Mouse (Mus musculus) adrenal gland, adult 8-10 months (tissue): ENCODE data around the gene Mdfic. TPM values are rescaled to one million over a fixed set of nuclear protein-coding genes. Genes with fewer than 3 reads are reported as not detected.
"Not testable (repeated sequence)": the region's sequence is repeated elsewhere in the genome, so short reads cannot be mapped to it uniquely, and the experiment has no call there.

ENCODE experiments used
- DNase-seq: peaks from one replicate; pipeline ENCODE4 v3.0.0; 2022
- total RNA-seq, 4 experiments: library from RNA; stranded (reverse); gene quantifications; 2 replicates each; pipeline ENCODE4 v1.2.4; 2022

Gene Mdfic
- total RNA-seq = 10 to 100 TPM; 40.3 to 67.0 (median 50.5) TPM

GRCm38 (mm10) chr6:15720461-15720817, at the start of gene Mdfic:
Mdfic (plus strand) TSS chr6:15720661.
- peak; percentile 84 for DNase-seq

DNA sequence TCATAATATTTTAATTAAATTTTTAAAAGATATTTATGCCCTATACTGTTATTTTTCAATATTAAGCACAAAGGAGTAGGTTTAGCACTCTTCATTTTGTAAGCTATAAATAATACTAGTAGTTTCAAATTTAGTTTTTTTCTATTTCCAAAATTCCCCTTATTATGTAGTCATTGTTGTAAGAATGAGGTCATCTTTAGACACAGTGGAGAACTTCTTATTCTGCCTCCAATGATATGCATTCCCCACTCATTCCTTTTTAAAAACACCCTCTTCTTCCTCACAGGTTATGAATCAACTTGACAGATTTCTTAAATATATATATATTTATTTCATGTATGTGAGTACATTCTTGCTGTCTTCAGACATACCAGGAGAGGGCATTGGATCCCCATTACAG, 49.1 kb upstream of the Mdfic start:
- no peak for DNase-seq

DNA sequence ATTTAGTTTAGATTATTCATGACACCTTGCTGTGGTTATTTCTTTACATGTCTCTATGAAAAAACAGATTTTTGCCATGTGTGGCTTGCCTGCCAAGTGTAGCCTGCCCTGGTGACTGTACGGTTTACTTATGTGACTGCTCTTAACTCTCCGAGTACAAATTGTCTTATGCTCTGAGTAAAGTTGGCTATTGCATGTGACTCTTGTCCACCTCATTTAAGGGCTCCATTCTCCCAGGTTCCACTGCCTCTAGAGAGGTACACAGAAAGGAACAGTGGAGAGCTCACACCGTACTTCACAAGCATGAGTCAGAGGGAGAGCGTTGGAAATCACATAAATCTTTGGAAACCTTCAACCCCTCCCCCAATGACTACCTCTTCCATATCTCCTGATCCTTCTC, 10.4 kb upstream of the Mdfic start:
- DNase-seq = no peak

- DNase-seq = no peak
These were observed 9.8 kb upstream of the Mdfic start for GRCm38 (mm10) chr6:15710706-15711105.

GRCm38 (mm10) chr6:15712860-15713385, 7.5 kb upstream of the Mdfic start:
- DNase-seq = no peak

- not testable (repeated sequence) for DNase-seq
These were observed 6.4 kb upstream of the Mdfic start for GRCm38 (mm10) chr6:15714036-15714435.

DNA sequence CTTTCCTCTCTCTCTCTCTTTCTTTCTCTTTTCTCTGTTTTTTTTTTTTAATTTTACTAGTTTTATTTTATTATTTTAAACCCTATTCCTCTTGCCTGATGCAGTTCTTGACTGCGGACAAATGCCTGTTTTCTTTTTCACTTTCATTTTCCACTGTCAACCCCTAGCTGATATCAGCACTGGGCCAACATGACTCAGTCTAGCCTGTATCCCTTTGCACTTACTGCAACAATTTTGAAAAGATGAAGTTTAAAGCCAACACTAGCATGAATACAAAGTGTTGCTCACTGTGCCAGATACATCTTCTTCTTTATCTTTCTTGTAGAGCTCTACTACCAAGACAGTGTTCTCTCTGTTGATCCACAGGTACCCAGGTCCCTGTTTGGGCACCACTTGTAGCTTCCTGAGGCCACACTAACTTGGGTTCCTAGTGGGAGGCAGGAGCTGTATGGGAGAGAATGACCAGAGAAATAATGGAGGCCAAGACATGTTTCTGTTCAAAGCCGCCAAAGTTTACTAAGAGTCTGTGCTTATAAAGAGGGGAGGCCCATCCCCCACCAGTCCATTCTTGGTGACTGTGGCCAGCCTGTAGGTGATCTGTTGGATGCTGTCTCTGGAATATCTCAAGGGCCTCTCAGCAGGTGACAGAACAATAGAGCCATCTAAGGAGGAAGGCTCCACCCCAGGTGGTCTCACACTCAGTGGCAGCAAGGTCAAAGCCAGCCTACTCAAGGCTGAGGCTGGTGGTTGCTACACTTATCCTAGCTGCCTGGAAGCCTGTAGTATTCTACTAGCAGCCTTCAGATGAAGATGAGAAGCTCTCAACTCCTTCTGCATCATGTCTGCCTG, 5.2 kb upstream of the Mdfic start:
- DNase-seq = no peak

GRCm38 (mm10) chr6:15719919-15720318, 542 bp upstream of the Mdfic start:
- no peak for DNase-seq

DNA sequence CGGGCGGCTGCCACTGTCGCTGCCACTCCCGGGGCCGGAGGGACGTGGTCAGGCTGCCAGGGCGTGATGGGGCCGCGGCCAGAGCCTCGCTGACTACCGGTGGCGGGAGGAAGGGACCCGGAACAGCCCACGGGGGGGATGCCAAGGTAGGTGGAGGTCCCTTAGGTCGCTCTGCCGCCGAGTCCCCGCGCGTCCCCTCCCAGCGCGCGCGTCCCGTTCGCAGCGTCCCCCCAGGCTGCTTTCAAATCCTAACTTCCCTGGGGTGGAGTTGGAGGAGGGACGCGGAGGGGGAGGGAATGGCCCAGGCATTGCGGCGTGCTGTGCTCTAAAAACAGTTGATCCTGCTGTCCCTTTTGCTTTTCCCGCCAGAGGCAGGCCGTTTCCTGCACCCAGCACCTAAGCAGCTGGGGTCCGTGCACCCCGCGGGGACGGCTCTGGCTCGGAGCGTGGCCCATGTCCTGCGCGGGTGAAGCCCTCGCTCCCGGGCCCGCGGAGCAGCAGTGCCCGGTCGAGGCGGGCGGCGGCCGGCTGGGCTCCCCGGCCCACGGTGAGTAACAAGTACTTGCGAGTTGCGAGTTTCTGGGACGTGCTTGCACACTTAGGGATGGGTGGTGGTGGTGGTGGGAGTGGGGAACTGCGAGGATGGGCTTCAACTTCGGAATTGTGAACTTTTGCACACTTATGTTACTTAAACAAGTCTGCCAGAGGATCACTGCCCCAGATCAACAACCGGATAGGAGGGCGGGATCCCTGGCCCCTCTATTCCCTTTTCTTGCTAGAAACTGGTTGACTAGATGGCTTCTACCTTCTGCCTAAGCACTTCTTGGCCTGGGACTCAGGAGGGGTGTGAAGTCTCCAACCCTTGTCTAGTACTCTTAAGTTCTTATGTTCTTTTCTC, 606 bp downstream of the Mdfic start:
- DNase-seq = peak; percentile 59

DNA sequence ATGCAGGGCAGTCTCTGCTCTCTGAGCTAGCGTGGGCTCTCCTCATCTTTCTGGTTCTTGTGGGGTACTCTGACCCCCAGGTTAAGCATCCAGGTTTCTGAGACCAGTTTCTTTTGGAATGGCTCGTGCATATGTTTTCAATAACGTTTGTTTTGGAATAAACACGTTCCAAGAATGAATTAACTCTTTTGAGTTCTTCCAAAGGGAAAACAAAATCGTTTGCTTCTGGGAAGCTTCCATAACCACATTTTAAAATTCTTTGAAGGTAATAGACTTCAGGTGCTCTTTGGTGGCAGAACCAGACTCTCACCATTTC, 1.2 kb downstream of the Mdfic start:
- DNase-seq = no peak

DNA sequence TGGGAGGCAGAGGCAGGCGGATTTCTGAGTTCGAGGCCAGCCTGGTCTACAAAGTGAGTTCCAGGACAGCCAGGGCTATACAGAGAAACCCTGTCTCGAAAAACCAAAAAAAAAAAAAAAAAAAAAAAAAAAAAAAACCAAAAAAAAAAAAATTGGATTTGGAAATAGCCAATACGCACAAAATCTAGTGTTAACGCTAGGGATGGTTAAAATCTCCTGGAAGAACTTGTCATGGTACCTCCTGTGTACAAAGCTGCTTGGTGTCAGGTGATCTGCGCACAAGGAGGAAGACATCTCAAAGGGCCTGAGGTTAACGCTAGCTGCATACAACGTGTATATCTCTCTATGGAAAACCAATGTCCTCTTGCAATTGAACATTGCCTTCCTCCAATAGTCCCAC, 2.2 kb downstream of the Mdfic start:
- DNase-seq = not testable (repeated sequence)

GRCm38 (mm10) chr6:15724304-15724703, 3.8 kb downstream of the Mdfic start:
- DNase-seq = no peak

DNA sequence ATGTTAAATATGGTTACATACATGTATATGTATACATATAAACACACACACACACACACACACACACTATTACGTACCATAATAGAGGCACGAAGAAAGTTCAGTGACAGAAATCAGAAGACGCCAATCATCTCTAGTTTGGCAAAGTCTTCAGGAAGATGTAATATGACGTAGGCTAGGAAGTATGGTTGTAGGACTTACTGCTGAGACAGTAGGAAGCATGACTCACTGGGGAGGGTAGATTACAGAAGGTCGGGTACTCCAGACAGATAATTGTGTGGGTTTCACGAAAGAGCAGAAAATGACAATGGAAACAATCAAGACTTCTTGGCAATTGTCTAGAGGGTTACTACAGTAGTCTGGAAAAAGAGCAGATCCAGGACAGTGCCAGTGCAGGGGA, 6.0 kb downstream of the Mdfic start:
- no peak for DNase-seq

- DNase-seq = no peak
These were observed 7.4 kb downstream of the Mdfic start for GRCm38 (mm10) chr6:15727681-15728410.

- no peak for DNase-seq
These were observed 8.6 kb downstream of the Mdfic start for GRCm38 (mm10) chr6:15728844-15729577.

- no peak for DNase-seq
These were observed 9.8 kb downstream of the Mdfic start for GRCm38 (mm10) chr6:15730258-15730657.

DNA sequence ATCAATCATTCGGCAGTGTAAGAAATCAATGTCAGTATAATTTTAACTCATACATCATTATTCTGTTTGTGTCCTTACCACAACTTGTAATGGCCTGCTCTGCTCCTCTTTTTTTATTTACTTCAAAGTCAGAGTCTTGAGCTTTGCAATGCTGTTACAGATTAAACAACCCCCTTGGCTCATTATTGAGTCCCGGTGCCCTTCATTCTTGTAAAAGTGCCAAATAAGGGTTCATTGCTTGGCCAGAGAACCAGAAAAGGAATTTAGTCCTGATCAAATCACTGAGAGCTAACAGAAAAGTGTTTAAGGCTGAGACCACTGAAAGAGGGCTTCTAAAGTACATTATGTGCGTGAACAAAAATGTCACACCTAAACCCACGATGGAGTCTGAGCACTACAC, 10.2 kb downstream of the Mdfic start:
- DNase-seq = no peak

DNA sequence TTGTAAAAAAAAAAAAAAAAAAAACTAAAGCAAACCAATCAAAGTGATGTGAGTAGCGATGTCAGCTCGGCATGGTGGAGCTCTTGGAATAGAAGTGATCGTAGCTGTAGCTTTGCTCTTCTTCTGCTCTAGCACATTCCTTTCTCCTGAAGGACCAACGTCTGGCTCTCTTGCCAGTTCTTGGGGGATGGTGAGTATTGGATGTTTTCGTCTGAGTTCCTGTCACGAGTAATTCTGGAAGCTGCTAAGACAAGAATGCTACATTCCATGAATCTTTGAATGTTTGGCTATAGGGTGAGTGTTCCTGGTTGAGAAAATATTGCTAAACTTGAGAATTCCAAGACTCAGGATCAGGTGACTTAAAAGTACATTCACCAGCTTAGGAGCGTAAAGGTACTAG, 11.0 kb downstream of the Mdfic start:
- DNase-seq = no peak

DNA sequence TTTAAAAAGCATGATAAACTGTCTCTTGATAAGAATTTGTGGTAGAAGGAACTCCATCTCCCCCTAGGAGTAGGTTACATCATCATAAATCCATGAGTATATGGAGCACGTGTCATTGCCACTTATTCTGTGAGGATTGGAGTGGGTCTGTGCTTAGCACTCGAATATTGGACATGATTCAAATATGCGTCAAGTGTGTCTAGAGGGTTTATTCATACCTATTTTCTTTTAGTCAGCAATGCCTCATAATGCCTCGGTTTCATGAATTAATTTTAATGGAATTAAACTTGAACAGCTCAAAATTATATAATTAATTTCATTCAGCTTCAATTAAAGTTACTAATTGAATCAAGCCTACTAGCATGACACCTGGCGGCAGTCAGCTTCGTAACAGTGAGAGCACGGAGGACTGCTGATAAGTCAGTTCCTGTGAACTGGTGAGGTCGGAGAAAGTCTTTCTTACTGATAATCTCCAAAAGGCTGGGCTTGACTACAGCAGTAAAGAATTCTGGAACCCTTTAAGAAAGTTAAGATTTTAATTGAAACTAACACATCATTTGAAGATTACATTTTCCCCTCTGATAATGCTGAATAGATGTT, 17.0 kb downstream of the Mdfic start:
- no peak for DNase-seq

- no peak for DNase-seq
These were observed 18.0 kb downstream of the Mdfic start for GRCm38 (mm10) chr6:15738331-15738943.

GRCm38 (mm10) chr6:15739132-15739531, 18.7 kb downstream of the Mdfic start:
- DNase-seq = no peak
